Mouse (Mus musculus): Measurements from ENCODE around the gene Rpia. TPM values are rescaled to one million over a fixed set of nuclear protein-coding genes. Genes with fewer than 3 reads are reported as not detected.

Rpia gene
- polyA plus RNA-seq, 1 experiment from 2014 or later: 2.8 TPM

DNA sequence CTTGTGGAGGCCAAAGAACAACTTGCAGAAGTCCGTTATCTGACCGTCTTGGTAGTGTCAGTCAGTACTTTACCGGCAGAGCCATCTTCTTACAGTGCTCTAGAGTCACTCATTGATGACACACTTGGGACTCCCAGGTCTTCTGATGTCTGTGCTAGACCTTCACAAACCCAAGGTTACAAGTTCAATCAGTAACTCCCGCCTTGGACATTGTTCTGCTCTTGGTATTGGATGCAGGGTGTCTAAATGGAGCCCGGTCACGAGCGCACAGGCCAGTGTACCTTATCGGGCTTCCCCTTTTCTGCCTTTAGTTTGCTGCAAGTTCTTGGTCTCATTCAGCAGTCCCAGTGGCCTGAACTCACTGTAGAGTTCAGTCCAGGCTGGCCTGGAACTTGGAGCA lies 612 bp upstream of the Rpia start:
- peak overlapping the region; percentile 90 for H3K27ac ChIP-seq

GRCm38 (mm10) chr6:70790852-70791761 lies 925 bp downstream of the Rpia start:
- Histone ChIP-seq H3K9me3 (no peaks in the 10 kb centered on the region), H3K27ac (peak overlapping the region; percentile 90)

More for the DNA sequence above, 612 bp upstream of the Rpia start:
- 46% methylated on average over 8 of the region's 8 CpGs for WGBS
- H3K4me3 ChIP-seq: peak overlapping the region; percentile 73
- peaks cover 12% of the 10 kb centered on the region; the same call in 1 of the 2 replicates for H3K36me3 ChIP-seq (replicated peaks)
- H3K9me3 ChIP-seq: no peaks in the 10 kb centered on the region
- peaks cover 28% of the 10 kb centered on the region for H3K4me1 ChIP-seq
- H3K27me3 ChIP-seq (ENCODE audit: poor library complexity, severe bottlenecking): no peaks in the 10 kb centered on the region
- DNase-seq (ENCODE audit: extremely low spot score, low spot score): no peak

DNA sequence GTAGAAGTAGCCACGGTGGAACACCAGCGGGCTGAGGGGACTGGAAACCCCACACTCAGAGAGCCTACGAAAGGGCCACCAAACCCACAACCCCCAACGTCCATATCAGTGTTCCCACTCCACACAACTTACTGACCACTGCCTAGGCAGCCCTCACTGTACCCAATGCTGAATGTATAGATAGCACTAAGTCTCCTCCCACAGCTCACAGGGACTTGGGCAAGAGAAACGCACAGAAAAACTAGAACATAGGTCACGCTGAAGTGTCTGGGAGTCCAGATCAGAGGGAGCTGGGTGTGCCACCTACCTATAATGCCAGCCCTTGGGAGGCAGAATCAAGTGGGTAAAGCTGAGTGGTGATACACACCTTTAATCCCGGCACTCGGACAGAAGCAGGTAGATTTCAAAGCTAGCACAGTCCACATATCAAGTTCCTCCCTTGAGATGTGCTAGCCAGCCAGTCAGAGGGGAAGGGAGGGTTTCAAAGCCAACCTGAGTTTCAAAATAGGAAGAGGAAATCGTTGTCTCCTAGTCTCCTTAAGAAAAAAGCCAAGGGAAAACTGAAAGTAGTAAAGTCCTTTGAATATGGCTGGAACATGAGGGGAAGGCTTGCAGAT lies 1.9 kb downstream of the Rpia start:
- no peaks in the 10 kb centered on the region for H3K27me3 ChIP-seq (ENCODE audit: poor library complexity, severe bottlenecking)
- WGBS: 87% methylated on average over 9 of the region's 9 CpGs
- H3K36me3 ChIP-seq (replicated peaks): peaks cover 15% of the 10 kb centered on the region; the same call in 1 of the 2 replicates
- H3K27ac ChIP-seq: 0 out of 2 replicates have a peak overlapping the region, but pooled peaks have one; percentile 35
- peak overlapping the region; percentile 73 for H3K4me3 ChIP-seq
- peaks cover 47% of the 10 kb centered on the region for H3K4me1 ChIP-seq
- no peaks in the 10 kb centered on the region for H3K9me3 ChIP-seq
- DNase-seq (ENCODE audit: extremely low spot score, low spot score): no peak

More at GRCm38 (mm10) chr6:70790852-70791761, 925 bp downstream of the Rpia start:
- H3K4me1 ChIP-seq: peaks cover 37% of the 10 kb centered on the region
- 9% methylated on average over 18 of the region's 18 CpGs for WGBS
- peaks cover 12% of the 10 kb centered on the region; the same call in 1 of the 2 replicates for H3K36me3 ChIP-seq (replicated peaks)
- H3K27me3 ChIP-seq (ENCODE audit: poor library complexity, severe bottlenecking): no peaks in the 10 kb centered on the region
- peak overlapping the region; percentile 73 for H3K4me3 ChIP-seq
- no peak for DNase-seq (ENCODE audit: extremely low spot score, low spot score)

- H3K9me3 ChIP-seq: no peaks in the 10 kb centered on the region
- no peak for DNase-seq (ENCODE audit: extremely low spot score, low spot score)
- peaks cover 23% of the 10 kb centered on the region for H3K36me3 ChIP-seq (replicated peaks)
- WGBS: 90% methylated on average over 3 of the region's 3 CpGs
- no peak overlapping the region for H3K27ac ChIP-seq
- peaks cover 47% of the 10 kb centered on the region for H3K4me1 ChIP-seq
- H3K4me3 ChIP-seq: no peak overlapping the region
- no peaks in the 10 kb centered on the region for H3K27me3 ChIP-seq (ENCODE audit: poor library complexity, severe bottlenecking)
Measured at GRCm38 (mm10) chr6:70789134-70789533, 2.9 kb downstream of the Rpia start.

GRCm38 (mm10) chr6:70787524-70787923 lies 4.5 kb downstream of the Rpia start:
- H3K36me3 ChIP-seq (replicated peaks): peaks cover 33% of the 10 kb centered on the region
- DNase-seq (ENCODE audit: extremely low spot score, low spot score): no peak
- WGBS: 83% methylated on average over 2 of the region's 2 CpGs

GRCm38 (mm10) chr6:70785852-70786251 lies 6.2 kb downstream of the Rpia start:
- Histone ChIP-seq H3K36me3 (replicated peaks) (peaks cover 40% of the 10 kb centered on the region), H3K4me3 (no peak overlapping the region), H3K27ac (peak overlapping the region; percentile 48; the same call in 1 of the 2 replicates), H3K9me3 (no peaks in the 10 kb centered on the region), H3K27me3 (ENCODE audit: poor library complexity, severe bottlenecking) (no peaks in the 10 kb centered on the region), H3K4me1 (peaks cover 32% of the 10 kb centered on the region)
- 43% methylated on average over 3 of the region's 3 CpGs for WGBS
- DNase-seq (ENCODE audit: extremely low spot score, low spot score): no peak

More at GRCm38 (mm10) chr6:70787524-70787923, 4.5 kb downstream of the Rpia start:
- no peak overlapping the region for H3K27ac ChIP-seq
- H3K4me3 ChIP-seq: no peak overlapping the region
- H3K9me3 ChIP-seq: no peaks in the 10 kb centered on the region
- no peaks in the 10 kb centered on the region for H3K27me3 ChIP-seq (ENCODE audit: poor library complexity, severe bottlenecking)
- H3K4me1 ChIP-seq: peaks cover 40% of the 10 kb centered on the region

GRCm38 (mm10) chr6:70784811-70785210 lies 7.2 kb downstream of the Rpia start:
- Histone ChIP-seq H3K4me3 (no peak overlapping the region), H3K27ac (no peak overlapping the region), H3K9me3 (no peaks in the 10 kb centered on the region), H3K4me1 (peaks cover 22% of the 10 kb centered on the region), H3K36me3 (replicated peaks) (peaks cover 42% of the 10 kb centered on the region), H3K27me3 (ENCODE audit: poor library complexity, severe bottlenecking) (no peaks in the 10 kb centered on the region)
- DNase-seq (ENCODE audit: extremely low spot score, low spot score): no peak
- 89% methylated on average over 3 of the region's 3 CpGs for WGBS

GRCm38 (mm10) chr6:70781336-70781735 lies 10.7 kb downstream of the Rpia start:
- Histone ChIP-seq H3K27me3 (ENCODE audit: poor library complexity, severe bottlenecking) (no peaks in the 10 kb centered on the region), H3K27ac (no peak overlapping the region), H3K36me3 (replicated peaks) (peaks cover 31% of the 10 kb centered on the region), H3K4me3 (no peak overlapping the region), H3K9me3 (no peaks in the 10 kb centered on the region), H3K4me1 (peaks cover 12% of the 10 kb centered on the region)
- WGBS: 94% methylated on average over 2 of the region's 2 CpGs
- DNase-seq (ENCODE audit: extremely low spot score, low spot score): no peak

- Histone ChIP-seq H3K4me1 (no peaks in the 10 kb centered on the region), H3K27me3 (ENCODE audit: poor library complexity, severe bottlenecking) (no peaks in the 10 kb centered on the region), H3K4me3 (no peak overlapping the region), H3K9me3 (no peaks in the 10 kb centered on the region), H3K27ac (no peak overlapping the region), H3K36me3 (replicated peaks) (peaks cover 58% of the 10 kb centered on the region)
- WGBS: 75% methylated on average over 2 of the region's 2 CpGs
- DNase-seq (ENCODE audit: extremely low spot score, low spot score): no peak
Measured at GRCm38 (mm10) chr6:70774372-70774771, 17.7 kb downstream of the Rpia start.

DNA sequence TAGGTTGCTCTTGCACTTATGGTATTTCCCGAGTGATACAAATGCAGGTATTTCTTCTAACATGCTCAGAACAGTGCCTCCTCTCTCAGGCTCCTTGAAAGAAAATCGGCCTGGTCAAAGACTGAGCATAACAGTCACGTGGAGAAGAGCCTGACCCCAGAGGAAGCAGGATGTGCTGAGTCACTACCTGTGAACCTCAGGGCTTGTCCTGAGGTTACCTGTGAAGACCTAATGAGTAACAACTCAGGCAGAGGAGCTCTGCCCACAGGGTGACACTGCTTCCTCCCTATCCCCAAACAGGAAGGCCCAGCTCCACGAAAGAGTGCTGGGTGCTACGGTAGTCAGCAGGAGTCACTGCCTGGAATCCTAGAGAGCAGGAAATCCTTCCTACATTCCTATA lies 18.3 kb downstream of the Rpia start:
- Histone ChIP-seq H3K36me3 (replicated peaks) (peaks cover 61% of the 10 kb centered on the region), H3K4me3 (no peak overlapping the region), H3K9me3 (no peaks in the 10 kb centered on the region), H3K27me3 (ENCODE audit: poor library complexity, severe bottlenecking) (no peaks in the 10 kb centered on the region), H3K27ac (no peak overlapping the region), H3K4me1 (no peaks in the 10 kb centered on the region)
- DNase-seq (ENCODE audit: extremely low spot score, low spot score): no peak
- 87% methylated on average over 5 of the region's 5 CpGs for WGBS

- Histone ChIP-seq H3K4me1 (no peaks in the 10 kb centered on the region), H3K4me3 (no peak overlapping the region), H3K9me3 (no peaks in the 10 kb centered on the region), H3K27me3 (ENCODE audit: poor library complexity, severe bottlenecking) (no peaks in the 10 kb centered on the region), H3K27ac (no peak overlapping the region), H3K36me3 (replicated peaks) (peaks cover 81% of the 10 kb centered on the region)
- peak; percentile 77 for DNase-seq (ENCODE audit: extremely low spot score, low spot score)
- WGBS: 40% methylated on average over 6 of the region's 6 CpGs
Measured at GRCm38 (mm10) chr6:70768769-70769168, 23.3 kb downstream of the Rpia start.

DNA sequence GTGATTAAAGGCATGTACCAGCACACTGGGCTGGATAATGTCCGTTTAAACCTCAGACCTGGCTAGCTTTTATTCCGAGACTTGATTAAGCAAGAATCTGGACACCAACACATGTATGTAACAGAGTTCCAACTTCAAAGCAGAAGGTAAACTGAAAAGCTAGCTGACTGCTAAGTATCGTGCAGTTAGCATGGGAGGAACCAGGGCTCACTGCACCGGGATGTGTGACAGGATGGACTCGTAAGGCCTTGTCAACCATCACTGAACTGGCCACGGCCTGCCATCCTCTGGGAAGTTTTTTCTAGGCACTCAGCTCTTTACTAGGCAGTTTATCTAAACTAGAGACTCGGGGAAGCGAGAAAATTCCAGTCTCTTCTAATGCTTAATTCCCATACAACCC lies 27.0 kb downstream of the Rpia start:
- Histone ChIP-seq H3K4me3 (no peak overlapping the region), H3K27me3 (ENCODE audit: poor library complexity, severe bottlenecking) (no peaks in the 10 kb centered on the region), H3K9me3 (no peaks in the 10 kb centered on the region; the same call in 1 of the 2 replicates), H3K36me3 (replicated peaks) (peaks cover 44% of the 10 kb centered on the region), H3K27ac (no peak overlapping the region), H3K4me1 (no peaks in the 10 kb centered on the region)
- WGBS: 90% methylated on average over 8 of the region's 8 CpGs
- no peak for DNase-seq (ENCODE audit: extremely low spot score, low spot score)

DNA sequence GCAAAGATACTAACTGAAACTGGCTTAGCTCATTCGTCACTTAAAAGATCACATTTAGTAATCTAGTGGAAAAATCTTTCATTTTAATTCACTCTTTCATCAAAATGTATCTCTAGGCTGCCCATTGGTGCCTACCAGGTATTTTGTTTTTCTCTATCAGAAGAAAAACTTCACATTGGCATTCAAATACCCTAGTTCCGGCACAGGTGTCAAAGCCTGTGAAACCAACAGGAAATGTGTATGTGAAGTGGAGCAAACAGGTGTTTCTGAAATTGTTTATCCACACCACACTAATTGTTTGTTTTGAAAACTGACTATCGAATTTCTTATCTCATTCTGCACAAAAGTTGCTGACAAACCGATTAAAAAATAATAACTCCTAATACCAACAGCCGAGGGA lies 27.5 kb downstream of the Rpia start:
- WGBS: 93% methylated on average over 5 of the region's 5 CpGs
- no peaks in the 10 kb centered on the region; the same call in 1 of the 2 replicates for H3K9me3 ChIP-seq
- DNase-seq (ENCODE audit: extremely low spot score, low spot score): no peak

More for the DNA sequence above, 27.5 kb downstream of the Rpia start:
- no peaks in the 10 kb centered on the region for H3K4me1 ChIP-seq
- H3K27ac ChIP-seq: no peak overlapping the region
- peaks cover 39% of the 10 kb centered on the region for H3K36me3 ChIP-seq (replicated peaks)
- no peak overlapping the region for H3K4me3 ChIP-seq
- no peaks in the 10 kb centered on the region for H3K27me3 ChIP-seq (ENCODE audit: poor library complexity, severe bottlenecking)

Data from forebrain, embryonic 10.5 days (tissue).